Mouse (Mus musculus) lung, postnatal 0 days (tissue): ENCODE measurements around the gene Ostf1. TPM values are rescaled to one million over a fixed set of nuclear protein-coding genes. Genes with fewer than 3 reads are reported as not detected.

Experiments
- ATAC-seq: fragments of 200-750 bp; cut with Nextera tagmentation; 2 replicates; pipeline ENCODE4 v1.8.0; 2017; ENCODE audit warnings: moderate library complexity
- DNase-seq: peaks from one replicate; pipeline ENCODE4 v3.0.0-alpha.2; 2016; ENCODE audit warnings: low spot score
- H3K27ac ChIP-seq: fragments of 300-500 bp; sonication (generic); 2 replicates; pipeline ENCODE4 v1.5.1; 2014; ENCODE audit warnings: antibody characterized with exemption, mild to moderate bottlenecking, low read length, mixed read lengths
- H3K27me3 ChIP-seq: fragments of 300-500 bp; sonication (generic); replicated peaks from 2 replicates; pipeline ENCODE4 v1.6.1; 2014; ENCODE audit warnings: low read length, mixed read lengths; ENCODE audit not compliant: insufficient read depth
- H3K36me3 ChIP-seq: fragments of 300-500 bp; sonication (generic); 2 replicates; pipeline ENCODE4 v1.6.1; 2014; ENCODE audit warnings: low read length, mixed read lengths; ENCODE audit not compliant: insufficient read depth
- H3K4me1 ChIP-seq: fragments of 300-500 bp; sonication (generic); 2 replicates; pipeline ENCODE4 v1.6.1; 2014; ENCODE audit warnings: antibody characterized with exemption, low read depth, low read length, mixed read lengths; ENCODE audit not compliant: insufficient read depth
- H3K4me2 ChIP-seq: fragments of 300-500 bp; sonication (generic); replicated peaks from 2 replicates; pipeline ENCODE4 v1.6.1; 2014; ENCODE audit warnings: low read depth, mild to moderate bottlenecking, low read length, moderate library complexity, mixed read lengths
- H3K4me3 ChIP-seq: fragments of 300-500 bp; sonication (generic); 2 replicates; pipeline ENCODE4 v1.5.1; 2014; ENCODE audit warnings: low read depth, low read length
- H3K9ac ChIP-seq: fragments of 300-500 bp; sonication (generic); replicated peaks from 2 replicates; pipeline ENCODE4 v1.6.1; 2014; ENCODE audit warnings: low read depth, mild to moderate bottlenecking
- H3K9me3 ChIP-seq: fragments of 300-500 bp; sonication (generic); 2 replicates; pipeline ENCODE4 v1.6.1; 2016; ENCODE audit warnings: low read length, mixed read lengths
- CTCF ChIP-seq: IDR thresholded peaks from 2 replicates; pipeline ENCODE4 v1.5.1; 2016; ENCODE audit warnings: antibody characterized with exemption, mild to moderate bottlenecking
- EP300 ChIP-seq: IDR thresholded peaks from 2 replicates; pipeline ENCODE4 v1.6.1; 2016; ENCODE audit warnings: antibody characterized with exemption, mild to moderate bottlenecking, control low read depth
- WGBS: fragments of 180-500 bp; shearing (Covaris S2); extraction: QIAGEN DNeasy Blood & Tissue Kit; methylation state at CpG from one replicate; pipeline ENCODE4 v1.1.7; 2014; 5-methylcytosine and 5-hydroxymethylcytosine counted together
- polyA plus RNA-seq: library from polyadenylated mRNA; unstranded; fragments of >200 nt; fragmentation: Nextera tagmentation; extraction: Ambion mirVana; gene quantifications from 2 replicates; pipeline ENCODE4 v1.2.1, GENCODE M21; 2015

Gene Ostf1
- polyA plus RNA-seq, 1 experiment from 2014 or later: 248 TPM

DNA sequence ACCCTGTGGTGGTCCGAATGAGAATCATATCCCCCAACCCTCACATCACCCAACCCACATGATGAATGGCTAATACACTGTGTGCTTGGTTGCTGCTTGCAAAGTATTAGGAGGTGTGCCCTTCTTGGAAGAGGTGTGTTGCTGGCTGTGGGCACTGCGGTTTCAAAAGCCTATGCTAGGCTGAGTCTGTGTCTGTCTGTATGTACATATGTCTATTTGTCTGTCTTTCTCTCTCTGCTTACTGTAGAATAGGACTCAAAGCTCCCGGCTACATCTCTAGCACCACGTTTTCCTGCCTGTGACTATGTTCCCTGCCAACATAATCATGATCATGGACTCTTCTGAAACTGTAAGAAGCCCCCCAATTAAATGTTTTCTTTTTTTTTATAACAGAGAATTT lies 47.9 kb downstream of the Ostf1 start:
- no peaks in the 10 kb centered on the region for H3K27me3 ChIP-seq
- TF ChIP-seq EP300 (no peak), CTCF (no peak)
- DNase-seq: no peak
- WGBS: 93% methylated on average over 4 of the region's 4 CpGs
- H3K36me3 ChIP-seq: peaks cover 11% of the 10 kb centered on the region
- no peak overlapping the region for H3K9ac ChIP-seq
- no peak overlapping the region for H3K4me2 ChIP-seq
- H3K27ac ChIP-seq: no peak overlapping the region
- no peaks in the 10 kb centered on the region; the same call in 1 of the 2 replicates for H3K4me1 ChIP-seq
- no peaks in the 10 kb centered on the region for H3K9me3 ChIP-seq
- H3K4me3 ChIP-seq: no peak overlapping the region
- ATAC-seq: no peak

- no peak for TF ChIP-seq CTCF
- no peak for TF ChIP-seq EP300
- WGBS: 75% methylated on average over 6 of the region's 6 CpGs
- DNase-seq: no peak
- H3K27me3 ChIP-seq: no peaks in the 10 kb centered on the region
- no peak for ATAC-seq
- no peak overlapping the region for H3K4me3 ChIP-seq
- H3K27ac ChIP-seq: no peak overlapping the region
- no peaks in the 10 kb centered on the region for H3K9me3 ChIP-seq
- H3K4me1 ChIP-seq: no peaks in the 10 kb centered on the region; the same call in 1 of the 2 replicates
- H3K36me3 ChIP-seq: peaks cover 11% of the 10 kb centered on the region
- no peak overlapping the region for H3K9ac ChIP-seq
- no peak overlapping the region for H3K4me2 ChIP-seq
Measured at GRCm38 (mm10) chr19:18582887-18583286, 48.7 kb downstream of the Ostf1 start.

- H3K4me1 ChIP-seq: no peaks in the 10 kb centered on the region; the same call in 1 of the 2 replicates
- no peak overlapping the region for H3K9ac ChIP-seq
- no peaks in the 10 kb centered on the region for H3K27me3 ChIP-seq
- no peak overlapping the region for H3K27ac ChIP-seq
- H3K9me3 ChIP-seq: no peaks in the 10 kb centered on the region
- no peak for ATAC-seq
- H3K4me2 ChIP-seq: no peak overlapping the region
- WGBS: 93% methylated on average over 9 of the region's 9 CpGs
- no peak for DNase-seq
- no peak overlapping the region for H3K4me3 ChIP-seq
- H3K36me3 ChIP-seq: peaks cover 11% of the 10 kb centered on the region
- no peak for TF ChIP-seq CTCF
- no peak for TF ChIP-seq EP300
Measured at GRCm38 (mm10) chr19:18582226-18582625, 49.4 kb downstream of the Ostf1 start.

- Histone ChIP-seq H3K4me2 (no peak overlapping the region), H3K9me3 (no peaks in the 10 kb centered on the region), H3K4me3 (no peak overlapping the region), H3K9ac (no peak overlapping the region), H3K27ac (no peak overlapping the region), H3K27me3 (no peaks in the 10 kb centered on the region), H3K4me1 (no peaks in the 10 kb centered on the region; the same call in 1 of the 2 replicates), H3K36me3 (peaks cover 11% of the 10 kb centered on the region)
- WGBS: 86% methylated on average over 16 of the region's 16 CpGs
- ATAC-seq (no peak), DNase-seq (no peak)
- TF ChIP-seq CTCF: no peak
- TF ChIP-seq EP300: no peak
Measured at GRCm38 (mm10) chr19:18581046-18581445, 50.6 kb downstream of the Ostf1 start.

- peak; percentile 24 for DNase-seq
- 73% methylated on average over 1 of the region's 1 CpGs for WGBS
- Histone ChIP-seq H3K4me1 (no peaks in the 10 kb centered on the region; the same call in 1 of the 2 replicates), H3K27me3 (no peaks in the 10 kb centered on the region), H3K27ac (0 out of 2 replicates have a peak overlapping the region, but pooled peaks have one; percentile 54), H3K4me3 (no peak overlapping the region), H3K36me3 (0 out of 2 replicates have a peak, but pooled peaks cover 4% of the 10 kb centered on the region), H3K4me2 (no peak overlapping the region), H3K9me3 (no peaks in the 10 kb centered on the region), H3K9ac (no peak overlapping the region)
- ATAC-seq: no peak
- TF ChIP-seq EP300: no peak
- no peak for TF ChIP-seq CTCF
Measured at GRCm38 (mm10) chr19:18579012-18579358, 52.6 kb downstream of the Ostf1 start.

DNA sequence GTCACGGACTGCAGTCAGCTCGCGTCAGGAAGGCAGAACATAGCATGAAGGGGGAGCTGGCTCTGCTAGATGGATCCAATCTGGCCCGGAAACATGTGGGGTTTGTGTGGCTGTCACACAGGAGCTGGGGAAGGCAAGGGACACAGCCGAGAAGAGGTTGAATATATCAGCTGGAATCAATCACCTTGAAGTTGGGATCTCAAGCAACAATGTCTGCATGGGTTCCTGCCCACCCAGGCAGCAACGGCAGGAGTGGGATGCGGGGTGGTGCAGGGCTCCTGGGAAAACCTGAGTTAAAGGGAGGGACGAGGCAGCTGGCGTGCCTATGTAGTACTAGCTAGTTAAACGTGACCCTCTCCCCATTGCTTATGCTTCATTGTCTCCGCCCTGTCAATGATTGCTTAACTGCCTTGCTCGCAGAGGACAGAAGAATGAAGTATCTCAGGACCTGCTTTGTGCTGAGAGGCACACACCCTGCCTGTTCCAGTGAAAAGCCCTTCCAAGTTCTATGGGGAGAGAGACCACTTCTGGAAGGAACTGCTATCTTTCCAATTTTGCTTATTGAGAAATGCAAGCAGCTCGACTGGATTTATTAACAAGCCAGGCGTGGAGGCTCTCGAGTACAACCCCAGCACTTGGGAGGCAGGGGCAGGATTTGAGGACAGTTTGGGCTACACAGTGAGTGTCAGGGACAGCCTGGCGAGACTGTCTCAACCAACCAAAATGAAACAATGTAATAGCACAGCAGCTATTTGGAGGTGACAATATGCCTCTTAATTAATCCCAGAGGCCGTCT lies 53.2 kb downstream of the Ostf1 start:
- H3K27ac ChIP-seq: peak overlapping the region; percentile 54
- 37% methylated on average over 16 of the region's 17 CpGs for WGBS
- DNase-seq: peak; percentile 80
- H3K4me1 ChIP-seq: no peaks in the 10 kb centered on the region; the same call in 1 of the 2 replicates
- 0 out of 2 replicates have a peak, but pooled peaks cover 4% of the 10 kb centered on the region for H3K36me3 ChIP-seq
- no peak overlapping the region for H3K9ac ChIP-seq
- no peaks in the 10 kb centered on the region for H3K9me3 ChIP-seq
- H3K4me3 ChIP-seq: 0 out of 2 replicates have a peak overlapping the region, but pooled peaks have one; percentile 1
- peak; percentile 86 for ATAC-seq
- no peaks in the 10 kb centered on the region for H3K27me3 ChIP-seq
- peak overlapping the region; percentile 43 for H3K4me2 ChIP-seq
- TF ChIP-seq CTCF: no peak
- TF ChIP-seq EP300: no peak
